Mouse (Mus musculus) heart, postnatal 25 days (tissue): ENCODE measurements around the gene Zfp454. TPM values are rescaled to one million over a fixed set of nuclear protein-coding genes. Genes with fewer than 3 reads are reported as not detected.

ENCODE experiments used
- DNase-seq: peaks from one replicate; pipeline ENCODE4 v3.0.0; 2022; ENCODE audit warnings: low spot score
- intact Hi-C: fragments of 180-260 bp; cut with DNase I; formaldehyde crosslinking; loops from one replicate; pipeline ENCODE4 v1.15.1; 2025
- total RNA-seq, 2 experiments: library from RNA; stranded (reverse); gene quantifications; 2 replicates each; pipeline ENCODE4 v1.2.3; 2021

Zfp454 gene
- total RNA-seq, 2 experiments from 2014 or later = 0.86 to 1.1 TPM

GRCm38 (mm10) chr11:50848520-50849137 is 38.8 kb downstream of the Zfp454 start:
- DNase-seq = no peak
- intact Hi-C loops = no loop called here

- intact Hi-C loops = no loop called here
- no peak for DNase-seq
Observed at GRCm38 (mm10) chr11:50847047-50847446, 40.4 kb downstream of the Zfp454 start.

GRCm38 (mm10) chr11:50845951-50846350 is 41.5 kb downstream of the Zfp454 start:
- intact Hi-C loops = no loop called here
- no peak for DNase-seq

- intact Hi-C loops = loop anchor here (5.0 kb wide), 1 partner anchor 76 kb away; the partner anchor contains the start of gene Zfp2
- DNase-seq = peak; percentile 73
Observed at GRCm38 (mm10) chr11:50841023-50841735, 46.3 kb downstream of the Zfp454 start, which contains the start of gene Zfp879. TSS of gene Zfp879 (minus strand) at chr11:50841552.

GRCm38 (mm10) chr11:50835727-50836126 is 51.7 kb downstream of the Zfp454 start:
- intact Hi-C loops = no loop called here
- DNase-seq = no peak

- DNase-seq = peak; percentile 68
- intact Hi-C loops = loop anchor here (5.0 kb wide), 2 partner anchors 105 to 230 kb away; partner anchors contain the start of genes Zfp354a and Zfp354b
Observed at GRCm38 (mm10) chr11:50827010-50827953, 60.2 kb downstream of the Zfp454 start, which contains the start of gene Zfp354c. TSS of gene Zfp354c (minus strand) at chr11:50827724.

GRCm38 (mm10) chr11:50826214-50826613 is 61.2 kb downstream of the Zfp454 start:
- DNase-seq = no peak
- intact Hi-C loops = loop anchor here (5.0 kb wide), 2 partner anchors 106 to 231 kb away; partner anchors contain the start of genes Zfp354a and Zfp354b

Other genes with a start within 250 kb of the Zfp454 start
- gene Zfp354c, start 59.9 kb downstream of the Zfp454 start, total RNA-seq = 1 to 10 TPM; 3.4 to 4.6 TPM
- 1 to 10 TPM; 1.1 to 1.3 TPM for gene Zfp879, start 46.1 kb downstream of the Zfp454 start, total RNA-seq
- not detected for gene Grm6, start 37.0 kb downstream of the Zfp454 start, total RNA-seq
- 1 to 10 TPM; 3.3 to 3.7 TPM for gene Zfp2, start 28.5 kb upstream of the Zfp454 start, total RNA-seq
- gene Zfp354b, start 44.0 kb upstream of the Zfp454 start, total RNA-seq = 1 to 10 TPM; 1.4 to 2.2 TPM
- not detected for gene 4933414I15Rik, start 56.1 kb upstream of the Zfp454 start, total RNA-seq
- gene Prop1, start 66.1 kb upstream of the Zfp454 start, total RNA-seq = not detected
- gene Olfr1378, start 78.9 kb upstream of the Zfp454 start, total RNA-seq = not detected
- not detected for gene Olfr1377, start 94.3 kb upstream of the Zfp454 start, total RNA-seq
- not detected for gene Olfr51, start 115.9 kb upstream of the Zfp454 start, total RNA-seq
- gene Olfr54, start 126.6 kb upstream of the Zfp454 start, total RNA-seq = not detected
- not detected for gene Olfr1375, start 160.5 kb upstream of the Zfp454 start, total RNA-seq
- 1 to 10 TPM; 1.6 TPM for gene Zfp354a, start 171.6 kb upstream of the Zfp454 start, total RNA-seq